ENCODE assay signal across 17 mouse cellular contexts in genomic region chr11:50477486-50478070, GRCm38 (mm10). TPM values are rescaled to one million over a fixed set of nuclear protein-coding genes. Genes with fewer than 3 reads are reported as not detected.
DNase-seq lines count a peak whose midpoint lies in the region; ATAC-seq and TF ChIP-seq lines count a peak whose summit lies in the region.
"Had no signal": no experiment of that assay in that cellular context is flagged by ENCODE, and none has a peak within 500 bp of the region (broad histone marks: within the 10 kb centered on the region; RNA-seq: fewer than 3 reads in every experiment).

No protein-coding gene starts in this region.

- no peak overlapping the region for H3K9ac ChIP-seq in forebrain, embryonic 13.5 days
- no peak overlapping the region for H3K9ac ChIP-seq in forebrain, embryonic 11.5 days (ENCODE audit: low read length)
- H3K9ac ChIP-seq in heart, embryonic 12.5 days, result no peak overlapping the region
- no peak overlapping the region for H3K9ac ChIP-seq in hindbrain, embryonic 15.5 days
- no peak overlapping the region for H3K9ac ChIP-seq in hindbrain, postnatal 0 days (replicated peaks; ENCODE audit: low read length)
- H3K9ac ChIP-seq: midbrain, embryonic 12.5 days had no signal

- peak overlapping the region; percentile 67 for H3K27ac ChIP-seq in forebrain, embryonic 13.5 days
- no peak overlapping the region for H3K27ac ChIP-seq in forebrain, embryonic 11.5 days (ENCODE audit: low read depth, low read length)
- H3K27ac ChIP-seq in heart, embryonic 12.5 days (ENCODE audit: poor library complexity, severe bottlenecking), result no peak overlapping the region
- H3K27ac ChIP-seq in hindbrain, embryonic 15.5 days (replicated peaks), result 0 out of 2 replicates have a peak overlapping the region, but pooled peaks have one; percentile 16
- no peak overlapping the region for H3K27ac ChIP-seq in hindbrain, postnatal 0 days
- H3K27ac ChIP-seq: hindbrain, embryonic 10.5 days; midbrain, embryonic 12.5 days had no signal

- peak; percentile 19; the same call in 1 of the 2 replicates for ATAC-seq in forebrain, embryonic 13.5 days
- no peak for ATAC-seq in forebrain, embryonic 11.5 days (replicated peaks; ENCODE audit: low FRiP score)
- ATAC-seq in heart, embryonic 12.5 days (ENCODE audit: insufficient number of reproducible peaks, low FRiP score), result no peak
- ATAC-seq in hindbrain, embryonic 15.5 days (ENCODE audit: low FRiP score, low read depth), result no peak
- ATAC-seq in hindbrain, postnatal 0 days, result no peak
- ATAC-seq: intestine, postnatal 0 days had no signal

- TF ChIP-seq CTCF in hindbrain, postnatal 0 days (IDR thresholded peaks at IDR 0.05; ENCODE audit: low read depth), result no peak
- no peak for TF ChIP-seq CTCF in brain, embryonic 14.5 days (IDR thresholded peaks at IDR 0.05; ENCODE audit: borderline replicate concordance, extremely low read depth, insufficient read depth, insufficient read length)

- no peaks in the 10 kb centered on the region for H3K9me3 ChIP-seq in forebrain, embryonic 13.5 days (replicated peaks)
- H3K9me3 ChIP-seq in forebrain, embryonic 11.5 days (ENCODE audit: control insufficient read depth, low read length), result no peaks in the 10 kb centered on the region
- 0 out of 2 replicates have a peak, but pooled peaks cover 13% of the 10 kb centered on the region for H3K9me3 ChIP-seq in heart, embryonic 12.5 days (replicated peaks)
- no peaks in the 10 kb centered on the region for H3K9me3 ChIP-seq in hindbrain, embryonic 15.5 days
- no peaks in the 10 kb centered on the region for H3K9me3 ChIP-seq in hindbrain, postnatal 0 days (ENCODE audit: low read length)
- H3K9me3 ChIP-seq: hindbrain, embryonic 10.5 days had no signal

- H3K4me1 ChIP-seq in forebrain, embryonic 13.5 days, result peaks cover 19% of the 10 kb centered on the region
- H3K4me1 ChIP-seq in forebrain, embryonic 11.5 days (replicated peaks; ENCODE audit: control insufficient read depth, insufficient read depth, low read length), result no peaks in the 10 kb centered on the region
- H3K4me1 ChIP-seq in heart, embryonic 12.5 days (replicated peaks), result peaks cover 14% of the 10 kb centered on the region
- H3K4me1 ChIP-seq in hindbrain, embryonic 15.5 days (replicated peaks), result peaks cover 9% of the 10 kb centered on the region
- peaks cover 7% of the 10 kb centered on the region; the same call in 1 of the 2 replicates for H3K4me1 ChIP-seq in hindbrain, postnatal 0 days (ENCODE audit: insufficient read depth, low read length)

- H3K4me2 ChIP-seq in forebrain, embryonic 13.5 days, result peak overlapping the region; percentile 13; the same call in 1 of the 2 replicates
- H3K4me2 ChIP-seq in forebrain, embryonic 11.5 days (ENCODE audit: low read depth, low read length, severe bottlenecking), result no peak overlapping the region
- peak overlapping the region; percentile 31 for H3K4me2 ChIP-seq in heart, embryonic 12.5 days
- no peak overlapping the region for H3K4me2 ChIP-seq in hindbrain, embryonic 15.5 days
- H3K4me2 ChIP-seq in hindbrain, postnatal 0 days (ENCODE audit: low read depth, low read length), result no peak overlapping the region
- H3K4me2 ChIP-seq: liver, embryonic 11.5 days; midbrain, embryonic 12.5 days had no signal

- no peaks in the 10 kb centered on the region for H3K27me3 ChIP-seq in forebrain, embryonic 13.5 days
- no peaks in the 10 kb centered on the region for H3K27me3 ChIP-seq in forebrain, embryonic 11.5 days (ENCODE audit: control insufficient read depth, insufficient read depth, low read length)
- H3K27me3 ChIP-seq in heart, embryonic 12.5 days (replicated peaks), result no peaks in the 10 kb centered on the region
- H3K27me3 ChIP-seq in hindbrain, embryonic 15.5 days, result no peaks in the 10 kb centered on the region
- no peaks in the 10 kb centered on the region for H3K27me3 ChIP-seq in hindbrain, postnatal 0 days (ENCODE audit: insufficient read depth, low read length)
- H3K27me3 ChIP-seq: midbrain, embryonic 12.5 days had no signal

- no peak overlapping the region for H3K4me3 ChIP-seq in forebrain, embryonic 13.5 days
- no peak overlapping the region for H3K4me3 ChIP-seq in forebrain, embryonic 11.5 days (ENCODE audit: low read depth, low read length)
- no peak overlapping the region for H3K4me3 ChIP-seq in heart, embryonic 12.5 days
- H3K4me3 ChIP-seq in hindbrain, embryonic 15.5 days, result no peak overlapping the region
- no peak overlapping the region for H3K4me3 ChIP-seq in hindbrain, postnatal 0 days (ENCODE audit: low read length)
- H3K4me3 ChIP-seq: hindbrain, embryonic 10.5 days; midbrain, embryonic 12.5 days had no signal

- no peaks in the 10 kb centered on the region for H3K36me3 ChIP-seq in forebrain, embryonic 13.5 days (ENCODE audit: poor library complexity, severe bottlenecking)
- H3K36me3 ChIP-seq in forebrain, embryonic 11.5 days (ENCODE audit: control insufficient read depth, insufficient read depth, low read length), result no peaks in the 10 kb centered on the region
- no peaks in the 10 kb centered on the region for H3K36me3 ChIP-seq in heart, embryonic 12.5 days
- H3K36me3 ChIP-seq in hindbrain, embryonic 15.5 days, result no peaks in the 10 kb centered on the region
- no peaks in the 10 kb centered on the region for H3K36me3 ChIP-seq in hindbrain, postnatal 0 days (ENCODE audit: insufficient read depth, low read length)
- H3K36me3 ChIP-seq: hindbrain, embryonic 10.5 days; midbrain, embryonic 12.5 days had no signal

- no peak for TF ChIP-seq POLR2A in brain, embryonic 14.5 days (IDR thresholded peaks at IDR 0.05; ENCODE audit: borderline replicate concordance, extremely low read depth, insufficient read depth, insufficient read length, poor library complexity, severe bottlenecking)

- no peak for DNase-seq in forebrain, embryonic 11.5 days (ENCODE audit: low spot score)
- DNase-seq in heart, adult 8-10 months (ENCODE audit: low spot score), result no peak
- no peak for DNase-seq in hindbrain, postnatal 0 days (ENCODE audit: low spot score)
- DNase-seq in brain, embryonic 14.5 days (ENCODE audit: low read depth), result peak; percentile 50
- DNase-seq in cerebellum, adult 9-10 months, result no peak
- DNase-seq: adrenal gland, adult 2 months; cerebellum, adult 11 months; lung, adult 2 months; lung, postnatal 4 days; thymus, adult 2 months had no signal

- 68% methylated on average over 11 of the region's 11 CpGs for WGBS in forebrain, embryonic 13.5 days
- WGBS in forebrain, embryonic 11.5 days, result 86% methylated on average over 11 of the region's 11 CpGs
- 58% methylated on average over 11 of the region's 11 CpGs for WGBS in heart, embryonic 12.5 days
- 71% methylated on average over 11 of the region's 11 CpGs for WGBS in hindbrain, embryonic 15.5 days
- whole genome bisulfite sequencing in hindbrain, postnatal 0 days, result 69% methylated on average over 11 of the region's 11 CpGs

RNA-seq across cellular contexts. Expression of gene Rufy1, which starts 46.7 kb away (rescaled TPM):
- polyA plus RNA-seq in forebrain, embryonic 13.5 days (2015; fragmentation: Nextera tagmentation; extraction: Ambion mirVana), result 26.1 and 28.0 TPM in 2 replicates
- polyA plus RNA-seq in forebrain, embryonic 11.5 days (2014; fragmentation: Nextera tagmentation; extraction: Ambion mirVana), result 23.9 and 26.7 TPM in 2 replicates
- 19.6 and 21.8 TPM in 2 replicates for polyA plus RNA-seq in heart, embryonic 12.5 days (2016; fragmentation: Nextera tagmentation; extraction: Ambion mirVana)
- 10 to 100 TPM; 27.5 to 34.9 (median 30.2) TPM for total RNA-seq in heart, adult 8-10 months (2022)
- 23.2 and 29.3 TPM in 2 replicates for polyA plus RNA-seq in hindbrain, embryonic 15.5 days (2015; fragmentation: Nextera tagmentation; extraction: Ambion mirVana)
- 12.3 and 15.1 TPM in 2 replicates for total RNA-seq in hindbrain, postnatal 0 days (2014; rRNA removed)
- polyA plus RNA-seq in hindbrain, postnatal 0 days (2015; fragmentation: Nextera tagmentation; extraction: Ambion mirVana), result 17.6 and 19.8 TPM in 2 replicates
- polyA plus RNA-seq in brain, embryonic 14.5 days (2012; rRNA removed), result 20.8 and 23.0 TPM in 2 replicates

Comparison
In these comparisons a context has a peak if more than half of its experiments do, and no peak if none do; other contexts are left out.
1. H3K27ac ChIP-seq: peak in forebrain, embryonic 13.5 days (single experiment) and hindbrain, embryonic 15.5 days (single experiment); none in forebrain, embryonic 11.5 days (single experiment), heart, embryonic 12.5 days (single experiment) and hindbrain, postnatal 0 days (single experiment).
2. H3K4me2 ChIP-seq: peak in forebrain, embryonic 13.5 days (single experiment) and heart, embryonic 12.5 days (single experiment); none in forebrain, embryonic 11.5 days (single experiment), hindbrain, embryonic 15.5 days (single experiment) and hindbrain, postnatal 0 days (single experiment).